Mouse (Mus musculus) adrenal gland, adult 2 months (tissue): ENCODE measurements around the gene Spi1. TPM values are rescaled to one million over a fixed set of nuclear protein-coding genes. Genes with fewer than 3 reads are reported as not detected.

Experiments
- polyA plus RNA-seq: library from polyadenylated mRNA; depleted of rRNA; stranded (reverse); fragments of >200 nt; gene quantifications from 2 replicates; pipeline ENCODE4 v1.2.3, GENCODE M21; 2012; rRNA removed
- total RNA-seq, 2 experiments: library from RNA; stranded (reverse); gene quantifications; 2 replicates each; pipeline ENCODE4 v1.2.3; 2021

Spi1 gene
- total and polyA plus RNA-seq, 3 experiments, result 5.0 to 17.6 (median 7.1) TPM

Other genes starting within 250 kb of the Spi1 start
- gene Mtch2, start 235.2 kb upstream of the Spi1 start, total RNA-seq, result 100 to 1,000 TPM; 264 to 267 TPM
- gene Mtch2, start 235.2 kb upstream of the Spi1 start, polyA plus RNA-seq, result 28.9 and 36.0 TPM in 2 replicates
- 1 to 10 TPM; 1.6 to 1.9 TPM for gene C1qtnf4, start 196.5 kb upstream of the Spi1 start, total RNA-seq
- gene C1qtnf4, start 196.5 kb upstream of the Spi1 start, polyA plus RNA-seq, result 13.8 and 19.6 TPM in 2 replicates
- gene Kbtbd4, start 177.7 kb upstream of the Spi1 start, total RNA-seq, result 10 to 100 TPM; 30.0 to 31.2 TPM
- 15.6 and 20.2 TPM in 2 replicates for gene Kbtbd4, start 177.7 kb upstream of the Spi1 start, polyA plus RNA-seq
- gene Ndufs3, start 177.6 kb upstream of the Spi1 start, total RNA-seq, result 100 to 1,000 TPM; 337 to 401 TPM
- gene Ndufs3, start 177.6 kb upstream of the Spi1 start, polyA plus RNA-seq, result 176 and 178 TPM in 2 replicates
- 10 to 100 TPM; 82.8 to 88.4 TPM for gene Celf1, start 142.0 kb upstream of the Spi1 start, total RNA-seq
- gene Celf1, start 142.0 kb upstream of the Spi1 start, polyA plus RNA-seq, result 19.8 and 24.2 TPM in 2 replicates
- 1 to 10 TPM in 1 of 2 experiments, under 1 TPM in 1; 0.72 to 3.1 TPM for gene Rapsn, start 46.8 kb upstream of the Spi1 start, total RNA-seq
- gene Rapsn, start 46.8 kb upstream of the Spi1 start, polyA plus RNA-seq, result 3.8 and 5.0 TPM in 2 replicates
- gene Psmc3, start 28.4 kb upstream of the Spi1 start, total RNA-seq, result 100 to 1,000 TPM; 235 to 255 TPM
- gene Psmc3, start 28.4 kb upstream of the Spi1 start, polyA plus RNA-seq, result 28.1 and 31.9 TPM in 2 replicates
- gene Slc39a13, start 12.0 kb upstream of the Spi1 start, total RNA-seq, result 10 to 100 TPM; 27.7 to 36.7 TPM
- 60.4 and 66.7 TPM in 2 replicates for gene Slc39a13, start 12.0 kb upstream of the Spi1 start, polyA plus RNA-seq
- under 1 TPM; 0.07 to 0.09 TPM for gene Mybpc3, start 35.8 kb downstream of the Spi1 start, total RNA-seq
- not detected in 2 replicates for gene Mybpc3, start 35.8 kb downstream of the Spi1 start, polyA plus RNA-seq
- 10 to 100 TPM; 18.5 to 20.0 TPM for gene Madd, start 101.4 kb downstream of the Spi1 start, total RNA-seq
- 8.9 and 9.0 TPM in 2 replicates for gene Madd, start 101.4 kb downstream of the Spi1 start, polyA plus RNA-seq
- gene Nr1h3, start 120.4 kb downstream of the Spi1 start, total RNA-seq, result 10 to 100 TPM; 22.1 to 56.8 TPM
- gene Nr1h3, start 120.4 kb downstream of the Spi1 start, polyA plus RNA-seq, result 44.2 and 62.7 TPM in 2 replicates
- 10 to 100 TPM; 49.5 to 50.4 TPM for gene Acp2, start 120.5 kb downstream of the Spi1 start, total RNA-seq
- 28.7 and 46.6 TPM in 2 replicates for gene Acp2, start 120.5 kb downstream of the Spi1 start, polyA plus RNA-seq
- gene Ddb2, start 154.6 kb downstream of the Spi1 start, total RNA-seq, result 1 to 10 TPM; 8.1 to 8.3 TPM
- gene Ddb2, start 154.6 kb downstream of the Spi1 start, polyA plus RNA-seq, result 12.4 and 12.5 TPM in 2 replicates
- 100 to 1,000 TPM in 1 of 2 experiments, 10 to 100 TPM in 1; 82.8 to 101 TPM for gene Pacsin3, start 173.6 kb downstream of the Spi1 start, total RNA-seq
- 56.5 and 69.2 TPM in 2 replicates for gene Pacsin3, start 173.6 kb downstream of the Spi1 start, polyA plus RNA-seq
- 10 to 100 TPM; 89.3 to 92.3 TPM for gene Arfgap2, start 182.6 kb downstream of the Spi1 start, total RNA-seq
- 34.1 and 53.6 TPM in 2 replicates for gene Arfgap2, start 182.6 kb downstream of the Spi1 start, polyA plus RNA-seq